Mouse (Mus musculus) hindbrain, embryonic 11.5 days (tissue): ENCODE data around the gene 1700019N19Rik. TPM values are rescaled to one million over a fixed set of nuclear protein-coding genes. Genes with fewer than 3 reads are reported as not detected.

Experiments
- ATAC-seq: fragments of 200-750 bp; cut with Nextera tagmentation; 2 replicates; pipeline ENCODE4 v1.8.0; 2017; ENCODE audit warnings: mild to moderate bottlenecking, moderate TSS enrichment, moderate library complexity; ENCODE audit not compliant: low FRiP score
- DNase-seq: peaks from one replicate; pipeline ENCODE4 v3.0.0-alpha.2; 2015; ENCODE audit warnings: low spot score
- H3K27ac ChIP-seq: fragments of 300-500 bp; sonication (generic); 2 replicates; pipeline ENCODE4 v1.5.1; 2014; ENCODE audit warnings: mild to moderate bottlenecking, low read depth, low read length
- H3K27me3 ChIP-seq: fragments of 300-500 bp; sonication (generic); 2 replicates; pipeline ENCODE4 v1.6.1; 2014; ENCODE audit warnings: mild to moderate bottlenecking, low read length, moderate library complexity, mixed read lengths; ENCODE audit not compliant: control insufficient read depth, insufficient read depth
- H3K36me3 ChIP-seq: fragments of 300-500 bp; sonication (generic); 2 replicates; pipeline ENCODE4 v1.6.1; 2014; ENCODE audit warnings: mild to moderate bottlenecking, low read length, moderate library complexity, mixed read lengths; ENCODE audit not compliant: control insufficient read depth, insufficient read depth
- H3K4me1 ChIP-seq: fragments of 300-500 bp; sonication (generic); replicated peaks from 2 replicates; pipeline ENCODE4 v1.6.1; 2014; ENCODE audit warnings: low read length, mixed read lengths; ENCODE audit not compliant: control insufficient read depth, insufficient read depth
- H3K4me2 ChIP-seq: fragments of 300-500 bp; sonication (generic); replicated peaks from 2 replicates; pipeline ENCODE4 v1.6.1; 2014; ENCODE audit warnings: mild to moderate bottlenecking, low read depth, low read length
- H3K4me3 ChIP-seq: fragments of 300-500 bp; sonication (generic); 2 replicates; pipeline ENCODE4 v1.5.1; 2014; ENCODE audit warnings: low read depth, low read length
- H3K9ac ChIP-seq: fragments of 300-500 bp; sonication (generic); 2 replicates; pipeline ENCODE4 v1.6.1; 2014; ENCODE audit warnings: low read depth, low read length
- H3K9me3 ChIP-seq: fragments of 300-500 bp; sonication (generic); 2 replicates; pipeline ENCODE4 v1.6.1; 2016; ENCODE audit warnings: low read length; ENCODE audit not compliant: control insufficient read depth
- WGBS: fragments of 180-500 bp; shearing (Covaris S2); extraction: QIAGEN DNeasy Blood & Tissue Kit; methylation state at CpG from one replicate; pipeline ENCODE4 v1.1.7; 2014; 5-methylcytosine and 5-hydroxymethylcytosine counted together
- polyA plus RNA-seq: library from polyadenylated mRNA; unstranded; fragments of >200 nt; fragmentation: Nextera tagmentation; extraction: Ambion mirVana; gene quantifications from 2 replicates; pipeline ENCODE4 v1.2.1, GENCODE M21; 2014

1700019N19Rik gene
- polyA plus RNA-seq, 1 experiment from 2014 or later: not detected

- no peak overlapping the region for H3K4me2 ChIP-seq
- H3K27me3 ChIP-seq: no peaks in the 10 kb centered on the region
- H3K9me3 ChIP-seq: no peaks in the 10 kb centered on the region
- no peak overlapping the region for H3K4me3 ChIP-seq
- no peaks in the 10 kb centered on the region for H3K4me1 ChIP-seq
- ATAC-seq: no peak
- 84% methylated on average over 11 of the region's 11 CpGs for WGBS
- no peaks in the 10 kb centered on the region for H3K36me3 ChIP-seq
- no peak for DNase-seq
- H3K9ac ChIP-seq: no peak overlapping the region
- H3K27ac ChIP-seq: no peak overlapping the region
These were observed 23.1 kb upstream of the 1700019N19Rik start for GRCm38 (mm10) chr19:58817398-58817797.

- Histone ChIP-seq H3K27ac (no peak overlapping the region), H3K9ac (no peak overlapping the region), H3K27me3 (no peaks in the 10 kb centered on the region), H3K4me3 (no peak overlapping the region), H3K4me1 (no peaks in the 10 kb centered on the region), H3K36me3 (no peaks in the 10 kb centered on the region), H3K9me3 (no peaks in the 10 kb centered on the region), H3K4me2 (no peak overlapping the region)
- no peak for DNase-seq
- WGBS: 79% methylated on average over 17 of the region's 17 CpGs
- no peak for ATAC-seq
These were observed 22.3 kb upstream of the 1700019N19Rik start for GRCm38 (mm10) chr19:58816453-58817041.

GRCm38 (mm10) chr19:58815179-58815922 lies 21.1 kb upstream of the 1700019N19Rik start:
- Histone ChIP-seq H3K9ac (no peak overlapping the region), H3K27me3 (no peaks in the 10 kb centered on the region), H3K27ac (no peak overlapping the region), H3K9me3 (no peaks in the 10 kb centered on the region), H3K36me3 (no peaks in the 10 kb centered on the region), H3K4me3 (no peak overlapping the region), H3K4me1 (no peaks in the 10 kb centered on the region), H3K4me2 (no peak overlapping the region)
- 82% methylated on average over 13 of the region's 13 CpGs for WGBS
- no peak for DNase-seq
- ATAC-seq: no peak

- Histone ChIP-seq H3K9ac (no peak overlapping the region), H3K27ac (no peak overlapping the region), H3K27me3 (no peaks in the 10 kb centered on the region), H3K4me3 (no peak overlapping the region), H3K9me3 (no peaks in the 10 kb centered on the region), H3K4me2 (no peak overlapping the region), H3K4me1 (no peaks in the 10 kb centered on the region), H3K36me3 (no peaks in the 10 kb centered on the region)
- no peak for DNase-seq
- ATAC-seq: no peak
- 80% methylated on average over 5 of the region's 5 CpGs for WGBS
These were observed 16.3 kb upstream of the 1700019N19Rik start for GRCm38 (mm10) chr19:58810536-58810935.

GRCm38 (mm10) chr19:58808864-58809263 lies 14.6 kb upstream of the 1700019N19Rik start:
- Histone ChIP-seq H3K27ac (no peak overlapping the region), H3K4me2 (no peak overlapping the region), H3K4me3 (no peak overlapping the region), H3K27me3 (no peaks in the 10 kb centered on the region), H3K9ac (no peak overlapping the region), H3K9me3 (no peaks in the 10 kb centered on the region), H3K4me1 (no peaks in the 10 kb centered on the region), H3K36me3 (no peaks in the 10 kb centered on the region)
- no peak for DNase-seq
- ATAC-seq: no peak
- 84% methylated on average over 6 of the region's 6 CpGs for WGBS

- no peaks in the 10 kb centered on the region for H3K27me3 ChIP-seq
- no peaks in the 10 kb centered on the region for H3K9me3 ChIP-seq
- H3K36me3 ChIP-seq: no peaks in the 10 kb centered on the region
- 1% methylated on average over 3 of the region's 3 CpGs for WGBS
- ATAC-seq (no peak), DNase-seq (peak; percentile 85)
- H3K4me3 ChIP-seq: no peak overlapping the region
- H3K4me2 ChIP-seq: no peak overlapping the region
- H3K27ac ChIP-seq: no peak overlapping the region
- no peak overlapping the region for H3K9ac ChIP-seq
- H3K4me1 ChIP-seq: no peaks in the 10 kb centered on the region
These were observed 12.1 kb upstream of the 1700019N19Rik start for GRCm38 (mm10) chr19:58806364-58806763.

- no peak for DNase-seq
- no peak overlapping the region for H3K27ac ChIP-seq
- H3K9me3 ChIP-seq: no peaks in the 10 kb centered on the region
- ATAC-seq: no peak
- no peaks in the 10 kb centered on the region for H3K4me1 ChIP-seq
- H3K36me3 ChIP-seq: no peaks in the 10 kb centered on the region
- H3K4me3 ChIP-seq: no peak overlapping the region
- no peak overlapping the region for H3K9ac ChIP-seq
- no peak overlapping the region for H3K4me2 ChIP-seq
- 89% methylated on average over 9 of the region's 9 CpGs for WGBS
- H3K27me3 ChIP-seq: no peaks in the 10 kb centered on the region
These were observed 11.0 kb upstream of the 1700019N19Rik start for GRCm38 (mm10) chr19:58805191-58805779.

GRCm38 (mm10) chr19:58795114-58795669 lies 931 bp upstream of the 1700019N19Rik start:
- Histone ChIP-seq H3K9me3 (no peaks in the 10 kb centered on the region), H3K36me3 (no peaks in the 10 kb centered on the region), H3K27me3 (no peaks in the 10 kb centered on the region), H3K27ac (no peak overlapping the region), H3K4me2 (no peak overlapping the region), H3K9ac (no peak overlapping the region), H3K4me1 (no peaks in the 10 kb centered on the region), H3K4me3 (no peak overlapping the region)
- DNase-seq: no peak
- no peak for ATAC-seq
- WGBS: 82% methylated on average over 12 of the region's 12 CpGs
